Mouse (Mus musculus): ENCODE measurements around the gene Fhl3. TPM values are rescaled to one million over a fixed set of nuclear protein-coding genes. Genes with fewer than 3 reads are reported as not detected.

Gene Fhl3
- polyA plus RNA-seq, 1 experiment = 2.4 TPM

- Histone ChIP-seq H3K4me1 (ENCODE audit: control insufficient read depth, insufficient read depth, low read length) (peaks cover 3% of the 10 kb centered on the region; the same call in 1 of the 2 replicates), H3K4me3 (ENCODE audit: insufficient read depth, low read length) (no peak overlapping the region), H3K27ac (ENCODE audit: insufficient read depth, low read length) (no peak overlapping the region)
- TF ChIP-seq CTCF (IDR thresholded peaks at IDR 0.05; ENCODE audit: extremely low read depth, insufficient read depth, low read length) (no peak), POLR2A (IDR thresholded peaks at IDR 0.05; ENCODE audit: extremely low read depth, insufficient read depth, low read length) (no peak)
Observed at GRCm38 (mm10) chr4:124719101-124719500, 18.6 kb downstream of the Fhl3 start.

GRCm38 (mm10) chr4:124726121-124726520, 25.6 kb downstream of the Fhl3 start:
- no peak overlapping the region for H3K27ac ChIP-seq (ENCODE audit: insufficient read depth, low read length)
- no peak for TF ChIP-seq POLR2A (IDR thresholded peaks at IDR 0.05; ENCODE audit: extremely low read depth, insufficient read depth, low read length)
- TF ChIP-seq CTCF (IDR thresholded peaks at IDR 0.05; ENCODE audit: extremely low read depth, insufficient read depth, low read length) = no peak
- H3K4me1 ChIP-seq (ENCODE audit: control insufficient read depth, insufficient read depth, low read length) = no peaks in the 10 kb centered on the region
- no peak overlapping the region for H3K4me3 ChIP-seq (ENCODE audit: insufficient read depth, low read length)

DNA sequence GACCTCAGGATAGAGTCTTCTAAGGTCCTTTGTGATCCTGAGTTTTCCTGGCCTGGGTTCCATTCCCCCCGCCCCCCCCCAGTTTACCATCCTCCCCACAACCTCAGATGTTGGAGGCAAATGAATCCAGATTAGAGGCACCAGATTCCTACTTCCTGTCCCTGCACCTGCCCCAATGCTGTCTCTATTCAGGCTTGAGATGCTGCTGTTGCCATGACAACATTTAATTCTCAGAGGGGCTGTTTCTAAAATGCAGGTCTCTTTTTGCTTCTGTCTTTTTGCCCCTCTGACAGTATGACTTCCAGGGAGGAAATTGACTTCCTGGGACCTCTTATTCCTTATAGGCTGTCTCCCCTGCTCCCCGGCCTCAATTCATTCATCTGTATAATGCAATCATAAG, 36.5 kb downstream of the Fhl3 start:
- TF ChIP-seq POLR2A (IDR thresholded peaks at IDR 0.05; ENCODE audit: extremely low read depth, insufficient read depth, low read length) (no peak), CTCF (IDR thresholded peaks at IDR 0.05; ENCODE audit: extremely low read depth, insufficient read depth, low read length) (no peak)
- Histone ChIP-seq H3K4me3 (ENCODE audit: insufficient read depth, low read length) (no peak overlapping the region), H3K27ac (ENCODE audit: insufficient read depth, low read length) (no peak overlapping the region), H3K4me1 (ENCODE audit: control insufficient read depth, insufficient read depth, low read length) (peaks cover 1% of the 10 kb centered on the region; the same call in 1 of the 2 replicates)

GRCm38 (mm10) chr4:124737486-124737885, 37.0 kb downstream of the Fhl3 start:
- TF ChIP-seq CTCF (IDR thresholded peaks at IDR 0.05; ENCODE audit: extremely low read depth, insufficient read depth, low read length) = no peak
- TF ChIP-seq POLR2A (IDR thresholded peaks at IDR 0.05; ENCODE audit: extremely low read depth, insufficient read depth, low read length) = no peak
- Histone ChIP-seq H3K27ac (ENCODE audit: insufficient read depth, low read length) (no peak overlapping the region), H3K4me3 (ENCODE audit: insufficient read depth, low read length) (no peak overlapping the region), H3K4me1 (ENCODE audit: control insufficient read depth, insufficient read depth, low read length) (peaks cover 3% of the 10 kb centered on the region; the same call in 1 of the 2 replicates)

- no peak overlapping the region for H3K4me3 ChIP-seq (ENCODE audit: insufficient read depth, low read length)
- H3K4me1 ChIP-seq (ENCODE audit: control insufficient read depth, insufficient read depth, low read length) = peaks cover 5% of the 10 kb centered on the region; the same call in 1 of the 2 replicates
- no peak overlapping the region for H3K27ac ChIP-seq (ENCODE audit: insufficient read depth, low read length)
- TF ChIP-seq CTCF (IDR thresholded peaks at IDR 0.05; ENCODE audit: extremely low read depth, insufficient read depth, low read length) (peak; percentile 18; the same call in 1 of the 2 replicates), POLR2A (IDR thresholded peaks at IDR 0.05; ENCODE audit: extremely low read depth, insufficient read depth, low read length) (no peak)
Observed at GRCm38 (mm10) chr4:124738013-124738412, 37.5 kb downstream of the Fhl3 start.

- no peak overlapping the region for H3K27ac ChIP-seq (ENCODE audit: insufficient read depth, low read length)
- no peak for TF ChIP-seq CTCF (IDR thresholded peaks at IDR 0.05; ENCODE audit: extremely low read depth, insufficient read depth, low read length)
- TF ChIP-seq POLR2A (IDR thresholded peaks at IDR 0.05; ENCODE audit: extremely low read depth, insufficient read depth, low read length) = no peak
- H3K4me1 ChIP-seq (ENCODE audit: control insufficient read depth, insufficient read depth, low read length) = peaks cover 8% of the 10 kb centered on the region
- H3K4me3 ChIP-seq (ENCODE audit: insufficient read depth, low read length) = no peak overlapping the region
Observed at GRCm38 (mm10) chr4:124738783-124739182, 38.3 kb downstream of the Fhl3 start.

DNA sequence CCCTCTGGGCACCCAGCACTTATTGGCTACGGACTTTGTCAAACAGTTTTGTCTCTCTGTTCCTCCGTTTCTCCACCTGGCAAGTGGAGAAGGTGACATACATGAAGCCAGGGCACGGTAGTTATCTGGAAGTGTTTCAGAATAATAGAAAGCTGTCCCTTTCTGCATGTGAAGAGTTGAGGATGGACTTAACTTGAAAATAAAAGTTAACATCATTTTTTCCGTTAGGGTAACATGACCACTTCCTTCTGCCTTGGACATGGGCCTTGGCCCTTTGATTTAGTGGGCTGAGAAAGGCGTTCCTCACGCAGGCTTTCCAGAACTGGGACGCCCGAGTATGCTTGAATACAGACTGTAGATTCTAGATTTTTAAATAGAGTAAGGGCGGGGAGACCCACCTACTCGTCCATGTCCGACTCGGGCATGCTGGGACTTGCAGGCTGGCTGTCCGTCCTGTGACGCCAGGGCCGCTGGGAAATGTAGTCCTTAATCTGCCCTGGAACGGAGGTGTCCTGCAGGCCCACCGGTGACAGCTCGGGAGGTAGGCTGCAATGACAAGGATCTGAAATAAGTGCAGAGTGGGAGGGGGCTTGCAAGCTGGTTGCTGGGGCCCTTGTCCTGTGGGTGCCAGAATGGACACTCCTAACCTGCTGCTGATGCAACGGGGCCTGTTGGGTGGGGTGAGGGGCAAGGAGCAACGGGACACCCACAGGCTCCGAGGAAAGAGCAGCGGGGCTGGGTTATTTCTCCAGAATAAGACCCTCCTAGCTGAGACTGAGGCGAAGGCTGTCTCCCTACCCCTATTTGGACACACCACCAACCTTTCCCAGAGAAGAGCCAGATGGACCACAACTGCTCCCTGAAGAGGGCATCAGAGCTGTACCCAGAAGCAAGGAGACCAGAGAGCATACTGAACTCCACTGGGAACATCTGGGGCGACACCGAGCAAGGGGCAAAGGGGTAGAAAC, 41.2 kb downstream of the Fhl3 start, which contains the start of gene Inpp5b:
Gene Inpp5b (plus strand): TSS at position 475 of the 968 bp plus-strand sequence.
- Histone ChIP-seq H3K4me3 (ENCODE audit: insufficient read depth, low read length) (peak within 1 kb of the TSS; percentile 76), H3K4me1 (ENCODE audit: control insufficient read depth, insufficient read depth, low read length) (peaks cover 8% of the 10 kb centered on the region), H3K27ac (ENCODE audit: insufficient read depth, low read length) (peak within 1 kb of the TSS; percentile 9; the same call in 1 of the 2 replicates)
- peak; percentile 60; the same call in 1 of the 2 replicates for TF ChIP-seq POLR2A (IDR thresholded peaks at IDR 0.05; ENCODE audit: extremely low read depth, insufficient read depth, low read length)
- TF ChIP-seq CTCF (IDR thresholded peaks at IDR 0.05; ENCODE audit: extremely low read depth, insufficient read depth, low read length) = 0 out of 2 replicates have a peak, but pooled peaks have one; percentile 8

- Histone ChIP-seq H3K27ac (ENCODE audit: insufficient read depth, low read length) (no peak overlapping the region), H3K4me3 (ENCODE audit: insufficient read depth, low read length) (peak overlapping the region; percentile 76; the same call in 1 of the 2 replicates), H3K4me1 (ENCODE audit: control insufficient read depth, insufficient read depth, low read length) (peaks cover 8% of the 10 kb centered on the region)
- TF ChIP-seq CTCF (IDR thresholded peaks at IDR 0.05; ENCODE audit: extremely low read depth, insufficient read depth, low read length) = no peak
- TF ChIP-seq POLR2A (IDR thresholded peaks at IDR 0.05; ENCODE audit: extremely low read depth, insufficient read depth, low read length) = no peak
Observed at GRCm38 (mm10) chr4:124742839-124743238, 42.3 kb downstream of the Fhl3 start.

GRCm38 (mm10) chr4:124746577-124746976, 46.1 kb downstream of the Fhl3 start:
- no peak for TF ChIP-seq CTCF (IDR thresholded peaks at IDR 0.05; ENCODE audit: extremely low read depth, insufficient read depth, low read length)
- TF ChIP-seq POLR2A (IDR thresholded peaks at IDR 0.05; ENCODE audit: extremely low read depth, insufficient read depth, low read length) = no peak
- Histone ChIP-seq H3K27ac (ENCODE audit: insufficient read depth, low read length) (no peak overlapping the region), H3K4me1 (ENCODE audit: control insufficient read depth, insufficient read depth, low read length) (peaks cover 7% of the 10 kb centered on the region), H3K4me3 (ENCODE audit: insufficient read depth, low read length) (no peak overlapping the region)
